8 mouse cellular contexts compared by ENCODE assay signal in genomic region chr17:65885697-65886529, GRCm38 (mm10). TPM values are rescaled to one million over a fixed set of nuclear protein-coding genes. Genes with fewer than 3 reads are reported as not detected.
DNase-seq lines count a peak whose midpoint lies in the region; ATAC-seq and TF ChIP-seq lines count a peak whose summit lies in the region.

TSS of gene Ralbp1 (minus strand) at chr17:65885798.

- TF ChIP-seq EP300 in lung, postnatal 0 days (IDR thresholded peaks at IDR 0.05) = no peak

- no peak for ATAC-seq in forebrain, embryonic 13.5 days
- no peak for ATAC-seq in lung, postnatal 0 days

- H3K4me3 ChIP-seq in forebrain, embryonic 13.5 days = peak within 1 kb of the TSS; percentile 85
- H3K4me3 ChIP-seq in lung, postnatal 0 days (ENCODE audit: low read depth, low read length) = peak within 1 kb of the TSS; percentile 97

- H3K9ac ChIP-seq in forebrain, embryonic 13.5 days = peak within 1 kb of the TSS; percentile 87
- peak within 1 kb of the TSS; percentile 89 for H3K9ac ChIP-seq in lung, postnatal 0 days (replicated peaks; ENCODE audit: low read depth)

- H3K27ac ChIP-seq in forebrain, embryonic 13.5 days = peak within 1 kb of the TSS; percentile 96
- H3K27ac ChIP-seq in lung, postnatal 0 days (ENCODE audit: low read length) = peak within 1 kb of the TSS; percentile 96

- H3K4me1 ChIP-seq in forebrain, embryonic 13.5 days = peaks cover 34% of the 10 kb centered on the region
- peaks cover 8% of the 10 kb centered on the region for H3K4me1 ChIP-seq in lung, postnatal 0 days (ENCODE audit: insufficient read depth, low read depth, low read length)

- H3K9me3 ChIP-seq in forebrain, embryonic 13.5 days (replicated peaks) = no peaks in the 10 kb centered on the region
- no peaks in the 10 kb centered on the region for H3K9me3 ChIP-seq in lung, postnatal 0 days (ENCODE audit: low read length)

- H3K36me3 ChIP-seq in forebrain, embryonic 13.5 days (ENCODE audit: poor library complexity, severe bottlenecking) = no peaks in the 10 kb centered on the region
- no peaks in the 10 kb centered on the region for H3K36me3 ChIP-seq in lung, postnatal 0 days (ENCODE audit: insufficient read depth, low read length)

- peak within 1 kb of the TSS; percentile 94 for H3K4me2 ChIP-seq in forebrain, embryonic 13.5 days
- H3K4me2 ChIP-seq in lung, postnatal 0 days (replicated peaks; ENCODE audit: low read depth, low read length) = peak within 1 kb of the TSS; percentile 91

- peak; percentile 48 to 63 for DNase-seq in right cerebral cortex, postnatal 10 days (ENCODE audit: low spot score in 2 of 2)
- DNase-seq in right cerebral cortex, postnatal 36 days (ENCODE audit: low spot score in 2 of 2) = no peak
- peak; percentile 32 for DNase-seq in c-Kit-positive CD71-positive TER-119-negative erythroid progenitor cells, embryonic 14.5 days (ENCODE audit: low read depth)
- DNase-seq in heart, postnatal 10 days = peak; percentile 43 to 61
- DNase-seq in layer of hippocampus, adult 8-10 months (ENCODE audit: low spot score in 2 of 2) = peak; percentile 35 to 44
- peak; percentile 48 for DNase-seq in lung, postnatal 0 days (ENCODE audit: low spot score)
- peak; percentile 57 for DNase-seq in retina, postnatal 1 day

- H3K27me3 ChIP-seq in forebrain, embryonic 13.5 days = no peaks in the 10 kb centered on the region
- H3K27me3 ChIP-seq in lung, postnatal 0 days (replicated peaks; ENCODE audit: insufficient read depth, low read length) = no peaks in the 10 kb centered on the region

- WGBS in forebrain, embryonic 13.5 days = 11% methylated on average over 14 of the region's 14 CpGs
- 4% methylated on average over 14 of the region's 14 CpGs for WGBS in lung, postnatal 0 days

- no peak for TF ChIP-seq CTCF in lung, postnatal 0 days (IDR thresholded peaks at IDR 0.05)

- intact Hi-C loops in heart, postnatal 10 days (cut with DNase I) = loop anchor here (2.0 kb wide), 1 partner anchor 65 kb away; the partner anchor contains the start of gene Twsg1

RNA-seq across cellular contexts. Expression of gene Ralbp1, which starts in this region (rescaled TPM):
- 56.9 and 58.4 TPM in 2 replicates for polyA plus RNA-seq in forebrain, embryonic 13.5 days (2015; fragmentation: Nextera tagmentation; extraction: Ambion mirVana)
- 10 to 100 TPM; 30.7 to 38.1 TPM for total RNA-seq in heart, postnatal 10 days (2021)
- 10 to 100 TPM; 52.9 to 66.9 (median 57.4) TPM for total RNA-seq in layer of hippocampus, adult 8-10 months (2022)
- 151 and 155 TPM in 2 replicates for polyA plus RNA-seq in lung, postnatal 0 days (2015; fragmentation: Nextera tagmentation; extraction: Ambion mirVana)

Comparison
In these comparisons a context has a peak if more than half of its experiments do, and no peak if none do; other contexts are left out.
1. DNase-seq: peak in right cerebral cortex, postnatal 10 days (2 of 2), c-Kit-positive CD71-positive TER-119-negative erythroid progenitor cells, embryonic 14.5 days (single experiment), heart, postnatal 10 days (2 of 2), layer of hippocampus, adult 8-10 months (2 of 2), lung, postnatal 0 days (single experiment) and retina, postnatal 1 day (single experiment); none in right cerebral cortex, postnatal 36 days (0 of 2).